Mouse (Mus musculus) spleen, adult 2 months (tissue): ENCODE results near the gene Ehmt2.

Experiments
- CTCF ChIP-seq: fragments of 200-500 bp; IDR thresholded peaks from 2 replicates; pipeline ENCODE4 v1.5.1; 2011; ENCODE audit warnings: mild to moderate bottlenecking, inconsistent platforms; ENCODE audit not compliant: insufficient read depth, insufficient read length, insufficient replicate concordance; ENCODE audit errors: extremely low read depth
- POLR2A ChIP-seq: fragments of 200-500 bp; IDR thresholded peaks from 2 replicates; pipeline ENCODE4 v1.6.1; 2011; ENCODE audit warnings: low read depth, low read length, inconsistent platforms

DNA sequence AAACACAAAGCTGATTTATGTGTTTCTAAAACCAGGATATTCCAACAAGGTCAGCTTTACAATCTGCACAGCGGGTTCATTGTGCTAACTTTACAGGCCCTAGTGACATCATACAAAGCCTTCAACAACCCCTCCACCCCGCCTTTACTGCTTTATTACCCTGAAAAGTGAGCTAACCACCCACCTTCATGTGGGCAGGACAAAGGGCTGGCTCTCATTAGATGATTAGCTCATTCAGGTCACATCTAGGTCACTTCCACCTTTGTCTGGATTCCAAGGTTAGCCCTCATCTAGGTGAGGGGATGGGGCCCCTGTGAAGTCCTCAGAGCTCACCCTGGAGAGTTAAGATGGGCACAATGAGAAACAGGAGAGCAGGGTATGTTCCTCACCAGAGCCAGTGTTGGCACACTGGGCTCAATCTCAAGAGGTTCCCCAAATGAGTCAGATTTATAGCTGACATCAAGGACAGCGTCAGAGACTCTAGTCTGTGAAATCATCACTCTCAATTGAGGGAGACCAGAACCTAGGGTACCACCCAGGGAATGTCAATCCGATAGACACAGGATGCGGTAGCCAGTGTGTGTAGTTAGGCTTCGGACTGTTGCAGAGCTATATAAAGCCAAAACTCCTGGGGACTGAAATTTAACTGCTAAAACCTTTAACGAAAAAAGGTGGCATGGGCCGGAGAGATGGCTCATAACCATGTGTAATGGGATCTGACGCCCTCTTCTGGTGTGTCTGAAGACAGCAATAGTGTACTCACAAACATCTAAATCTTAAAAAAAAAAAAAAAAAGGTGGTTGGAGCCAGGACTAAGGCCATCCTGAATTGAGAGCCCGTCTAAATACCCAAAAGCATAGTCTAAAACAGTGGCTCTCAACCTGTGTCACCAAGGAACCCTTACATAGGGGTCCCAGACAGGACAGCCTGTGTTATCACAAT is 52.5 kb downstream of the Ehmt2 start:
- no peak for TF ChIP-seq CTCF
- TF ChIP-seq POLR2A = no peak
